Mouse (Mus musculus) Patski (cell line): ENCODE measurements around the gene Dera. TPM values are rescaled to one million over a fixed set of nuclear protein-coding genes. Genes with fewer than 3 reads are reported as not detected.
"Not testable (repeated sequence)": the region's sequence is repeated elsewhere in the genome, so short reads cannot be mapped to it uniquely, and the experiment has no call there.

Experiments
- ATAC-seq: fragments of 100-300 bp; one replicate; pipeline ENCODE4 v1.8.0; 2021
- CTCF ChIA-PET: fragments of 350-600 bp; sonication (Branson Sonifier 250); formaldehyde crosslinking; loops from one replicate; lab custom pipeline; 2022; ENCODE audit warnings: inconsistent platforms; lab: Charles Lee
- POLR2A ChIA-PET: fragments of 350-600 bp; sonication (Branson Sonifier 250); formaldehyde crosslinking; loops from one replicate; lab custom pipeline; 2022; ENCODE audit warnings: antibody characterized with exemption, inconsistent platforms; lab: Charles Lee
- DNase-seq: peaks from one replicate; pipeline ENCODE4 v3.0.0-alpha.2; 2011; ENCODE audit warnings: low read depth, low spot score
- H3K27me3 ChIP-seq: fragments of 371-371 bp; one replicate; pipeline ENCODE4 v1.5.1; 2021
- CTCF ChIP-seq: fragments of 100-300 bp; IDR thresholded peaks from one replicate; pipeline ENCODE4 v1.5.1; 2021
- in situ Hi-C: fragments of 300-500 bp; cut with MboI; formaldehyde crosslinking; loops from 3 replicates; pipeline ENCODE4 v1.11.1; 2018; ENCODE audit warnings: low pct_unique_long_range_greater_than_20kb, mixed read lengths
- polyA plus RNA-seq: library from polyadenylated mRNA; unstranded; gene quantifications from one replicate; pipeline ENCODE4 v1.2.3, GENCODE M21; 2021

Dera gene
- 17.5 TPM for polyA plus RNA-seq

DNA sequence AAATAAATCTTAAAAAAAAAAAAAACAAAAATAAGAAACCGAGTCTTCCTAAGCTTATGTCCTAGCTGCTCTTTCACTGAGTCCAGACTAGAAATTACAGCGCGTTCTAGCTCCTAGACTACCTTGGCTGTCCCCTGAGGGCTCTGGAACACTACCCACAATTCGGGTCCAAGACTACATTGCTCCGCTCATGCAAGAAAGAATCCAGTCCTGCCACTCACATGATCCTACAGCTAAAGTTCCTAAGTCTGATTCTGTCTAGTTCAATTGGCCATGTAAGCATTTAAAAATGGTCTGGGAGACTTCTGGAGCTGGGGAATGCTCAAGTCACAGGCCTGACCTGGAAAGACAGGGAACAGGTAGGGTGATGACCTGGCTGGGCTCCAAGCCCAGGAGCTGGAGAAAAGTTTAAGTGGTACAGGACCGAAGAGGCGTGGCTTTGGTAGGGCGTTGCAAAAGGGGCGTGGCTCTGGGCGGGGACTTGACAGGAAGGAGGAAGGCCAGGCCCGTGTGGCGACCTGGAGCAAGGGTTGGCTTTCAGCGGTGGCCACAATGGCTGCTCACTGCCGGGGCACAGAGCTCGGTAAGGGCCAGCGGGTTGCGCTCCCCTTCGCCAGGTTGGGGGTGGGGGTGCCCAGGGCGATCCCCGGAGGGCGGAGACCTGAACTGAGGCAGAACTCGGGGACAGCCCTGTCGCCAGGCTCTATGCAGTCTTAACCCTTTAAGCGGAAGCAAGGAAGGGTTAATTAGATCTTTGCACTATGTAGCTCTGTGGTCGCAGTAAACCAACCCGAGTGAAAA, at the start of gene Dera:
Gene Dera, plus strand, starts transcription at position 491 of the 801 bp plus-strand sequence.
- in situ Hi-C loops: loop anchor here (10.0 kb wide), 1 partner anchor 401 kb away; no protein-coding TSS in a partner anchor
- no peak for DNase-seq
- ChIA-PET POLR2A (no interaction called here), CTCF (interaction anchor here (0.9 to 1.7 kb wide), 4 partner anchors 12 to 42 kb away, joined by 3 to 6 read pairs (median 3); no protein-coding TSS in a partner anchor)
- H3K27me3 ChIP-seq: no peaks in the 10 kb centered on the region
- peak; percentile 98 for ATAC-seq
- TF ChIP-seq CTCF: no peak

DNA sequence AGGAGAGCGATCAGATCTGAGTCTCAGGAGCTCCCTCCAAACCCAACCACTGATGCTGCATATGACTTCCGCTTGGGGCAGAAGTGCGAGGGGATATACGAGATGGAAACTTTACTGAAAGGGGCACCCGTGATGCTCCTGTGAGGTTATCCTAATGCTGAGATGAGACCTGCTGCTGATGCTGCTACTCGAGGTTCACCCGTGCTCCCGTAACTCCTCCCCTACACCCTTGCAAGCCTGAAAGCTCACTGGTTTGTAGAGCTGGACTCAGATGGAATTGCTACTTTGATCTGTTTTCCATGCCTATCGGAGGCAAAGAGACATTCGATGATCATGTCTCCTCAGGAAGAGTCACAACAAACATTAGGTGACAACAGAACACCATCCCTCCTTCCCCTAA, 48.1 kb upstream of the Dera start:
- no peaks in the 10 kb centered on the region for H3K27me3 ChIP-seq
- ATAC-seq (no peak), DNase-seq (no peak)
- ChIA-PET CTCF (interaction anchor here (0.6 kb wide), 1 partner anchor 273 kb away, joined by 3 read pairs; no protein-coding TSS in a partner anchor), POLR2A (no interaction called here)
- in situ Hi-C loops: no loop called here
- TF ChIP-seq CTCF: no peak

GRCm38 (mm10) chr6:137708726-137709405, 45.5 kb upstream of the Dera start:
- POLR2A ChIA-PET, CTCF ChIA-PET, ATAC-seq: not testable (repeated sequence)

DNA sequence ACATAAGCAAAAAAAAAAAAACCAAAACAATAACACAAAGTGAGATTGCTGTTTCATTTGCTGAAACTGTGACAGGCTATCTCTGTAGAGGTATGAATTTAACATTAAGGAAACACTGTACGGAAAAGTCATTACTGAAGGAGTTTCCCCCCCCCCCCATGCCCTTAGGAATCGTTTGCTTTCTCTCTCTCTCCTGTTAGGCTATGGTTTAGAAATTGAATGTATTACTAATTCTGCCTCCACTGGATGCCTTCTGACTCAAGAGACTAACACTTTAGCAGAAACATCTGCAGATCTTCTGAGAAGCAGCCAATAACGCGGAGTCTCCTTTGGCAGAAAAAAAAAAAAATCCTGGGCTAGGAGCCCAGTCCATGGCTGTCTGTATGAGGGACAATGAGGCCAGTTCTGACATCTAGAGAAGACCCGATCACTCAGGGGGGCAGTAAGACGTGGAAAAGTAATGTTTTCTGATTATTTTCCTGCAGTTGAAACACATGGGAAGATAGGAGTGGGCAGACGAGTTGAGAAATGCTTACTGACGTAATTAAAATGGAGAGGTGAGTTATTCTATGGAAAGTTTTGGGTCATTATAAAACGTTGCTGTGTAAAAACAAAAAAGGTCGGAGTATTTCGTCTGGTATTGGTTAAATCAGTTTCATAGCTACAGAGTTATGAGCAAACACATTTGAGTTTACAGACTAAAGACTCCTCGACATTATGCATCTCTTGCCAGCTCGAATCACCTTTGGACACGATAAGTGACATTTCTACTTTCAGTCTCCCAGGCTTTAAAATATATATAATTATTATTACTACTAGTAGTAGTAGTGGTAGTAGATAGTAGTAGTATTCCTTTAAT, 43.9 kb upstream of the Dera start:
- DNase-seq (no peak), ATAC-seq (no peak)
- POLR2A ChIA-PET: no interaction called here
- in situ Hi-C loops: no loop called here
- TF ChIP-seq CTCF: no peak
- CTCF ChIA-PET: no interaction called here
- H3K27me3 ChIP-seq: no peaks in the 10 kb centered on the region

More at GRCm38 (mm10) chr6:137708726-137709405, 45.5 kb upstream of the Dera start:
- in situ Hi-C loops, H3K27me3 ChIP-seq, DNase-seq: not testable (repeated sequence)

DNA sequence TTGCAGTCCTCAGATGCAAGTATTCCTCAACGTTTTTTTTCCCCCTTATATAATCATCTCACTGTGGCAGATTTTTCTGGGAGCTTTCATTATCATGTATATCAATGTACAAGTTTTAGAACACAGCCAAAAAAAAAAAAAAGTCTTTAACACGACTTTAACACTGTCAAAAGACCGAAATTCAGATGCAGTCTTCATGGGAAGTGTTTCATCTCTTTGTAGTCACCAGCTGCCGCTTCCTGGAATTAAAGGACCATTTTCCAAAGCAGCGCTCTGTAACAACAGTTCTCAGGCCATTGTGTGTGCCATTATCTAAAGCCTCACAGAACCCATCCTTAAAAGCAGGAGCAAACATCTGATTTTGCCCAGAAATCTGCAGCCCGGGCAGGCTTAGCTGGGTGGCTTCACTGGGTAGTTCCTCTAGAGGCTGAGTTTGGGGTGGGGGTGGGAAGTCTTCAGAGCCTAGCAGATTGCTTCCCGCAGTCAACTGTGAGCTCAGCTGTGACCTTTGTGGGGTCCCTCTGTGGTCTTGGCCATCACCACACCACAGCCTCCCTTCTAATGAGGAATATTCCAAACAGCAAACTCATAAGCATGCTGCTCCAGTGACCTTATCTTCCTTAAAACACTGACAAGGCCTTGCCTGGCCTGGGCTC, 41.6 kb upstream of the Dera start:
- CTCF ChIA-PET: interaction anchor here (0.9 kb wide), 1 partner anchor 84 kb away, joined by 3 read pairs; no protein-coding TSS in a partner anchor
- no peak for TF ChIP-seq CTCF
- ATAC-seq (no peak), DNase-seq (no peak)
- POLR2A ChIA-PET: no interaction called here
- H3K27me3 ChIP-seq: no peaks in the 10 kb centered on the region
- in situ Hi-C loops: no loop called here

- CTCF ChIA-PET: no interaction called here
- in situ Hi-C loops: no loop called here
- no peak for ATAC-seq
- POLR2A ChIA-PET: no interaction called here
- no peak for TF ChIP-seq CTCF
- no peaks in the 10 kb centered on the region for H3K27me3 ChIP-seq
- DNase-seq: no peak
Measured at GRCm38 (mm10) chr6:137713310-137713664, 41.1 kb upstream of the Dera start.

- POLR2A ChIA-PET: interaction anchor here (0.6 kb wide), 1 partner anchor 18 kb away, joined by 3 read pairs; no protein-coding TSS in a partner anchor
- CTCF ChIA-PET: no interaction called here
- no peak for ATAC-seq
- DNase-seq: no peak
- in situ Hi-C loops: no loop called here
- no peak for TF ChIP-seq CTCF
- no peaks in the 10 kb centered on the region for H3K27me3 ChIP-seq
Measured at GRCm38 (mm10) chr6:137716802-137717201, 37.5 kb upstream of the Dera start.

- no peak for DNase-seq
- CTCF ChIA-PET: interaction anchor here (1.1 to 1.8 kb wide), 4 partner anchors 55 to 325 kb away, joined by 3 to 7 read pairs (median 4); no protein-coding TSS in a partner anchor
- in situ Hi-C loops: loop anchor here (10.0 kb wide), 2 partner anchors 278 to 528 kb away; no protein-coding TSS in a partner anchor
- POLR2A ChIA-PET: interaction anchor here (1.0 kb wide), 1 partner anchor 9 kb away, joined by 3 read pairs; no protein-coding TSS in a partner anchor
- H3K27me3 ChIP-seq: peaks cover 14% of the 10 kb centered on the region
- peak; percentile 3 for TF ChIP-seq CTCF
- ATAC-seq: no peak
Measured at GRCm38 (mm10) chr6:137722220-137722931, 32.0 kb upstream of the Dera start.

- H3K27me3 ChIP-seq: peaks cover 25% of the 10 kb centered on the region
- DNase-seq: no peak
- CTCF ChIA-PET: interaction anchor here (0.8 to 1.7 kb wide), 7 partner anchors 10 to 324 kb away, joined by 3 to 11 read pairs (median 3); no protein-coding TSS in a partner anchor
- in situ Hi-C loops: loop anchor here (10.0 kb wide), 2 partner anchors 279 to 529 kb away; no protein-coding TSS in a partner anchor
- POLR2A ChIA-PET: no interaction called here
- ATAC-seq: no peak
- TF ChIP-seq CTCF: peak; percentile 65
Measured at GRCm38 (mm10) chr6:137723898-137724297, 30.4 kb upstream of the Dera start.
